Mouse (Mus musculus): ENCODE measurements around the gene Slc15a3.

DNA sequence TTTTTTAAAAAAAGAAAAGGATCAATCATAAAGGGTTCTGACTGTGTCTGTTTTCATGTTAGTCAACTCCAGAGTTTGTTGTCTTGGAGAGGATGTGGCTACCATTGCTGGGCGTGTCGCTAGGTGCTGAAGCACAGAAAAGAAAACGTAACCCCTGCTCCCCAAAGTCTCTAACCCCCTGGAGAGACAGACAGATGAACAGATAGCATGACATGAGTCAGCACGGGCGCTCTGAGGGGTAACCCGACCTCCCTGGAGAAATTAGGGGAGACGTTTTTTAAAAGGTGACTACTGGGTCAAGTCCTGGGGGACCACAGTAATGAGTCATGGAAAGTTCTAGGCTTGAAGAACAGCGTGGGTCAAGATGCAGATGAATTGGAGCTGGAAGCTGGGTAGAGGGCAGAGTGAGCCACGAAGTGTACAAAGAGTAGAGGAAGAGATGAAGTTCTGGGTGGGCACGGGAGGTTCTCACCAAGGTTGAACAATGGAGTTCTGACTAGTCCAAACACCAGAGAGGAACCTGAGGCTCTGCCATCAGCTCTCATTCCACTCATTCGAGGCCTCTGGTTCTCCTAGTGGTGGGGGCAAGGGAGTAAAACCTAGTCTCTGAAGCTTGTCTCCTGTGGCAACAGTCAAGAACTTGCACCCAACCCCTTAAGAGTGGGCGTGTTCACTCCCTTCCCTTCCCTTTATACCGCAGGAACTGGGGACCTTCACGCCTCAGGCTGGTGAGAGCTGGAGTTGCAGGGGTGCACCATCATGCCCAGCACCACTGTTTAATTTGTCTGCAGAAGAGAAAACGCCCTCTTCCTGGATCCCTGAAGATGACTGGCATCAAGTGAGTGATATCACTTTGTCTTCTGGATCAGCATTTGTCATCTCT is at the start of gene Slc15a3:
- TF ChIP-seq CTCF (conservative IDR thresholded peaks at IDR 0.05; ENCODE audit: insufficient read depth, insufficient read length, low read depth, low read length) (no peak), POLR2A (IDR thresholded peaks at IDR 0.05; ENCODE audit: low read depth, low read length) (no peak)

All from kidney, adult 2 months (tissue).